Mouse (Mus musculus): ENCODE results near the gene Pqbp1. TPM values are rescaled to one million over a fixed set of nuclear protein-coding genes. Genes with fewer than 3 reads are reported as not detected.

Pqbp1 gene
- total and polyA plus RNA-seq, 3 experiments: 94.3 to 119 (median 96.6) TPM

GRCm38 (mm10) chrX:7904441-7904840 lies 5.4 kb upstream of the Pqbp1 start:
- Histone ChIP-seq H3K9ac (ENCODE audit: insufficient read depth, low read depth) (no peak overlapping the region), H3K27ac (ENCODE audit: insufficient read depth, low read depth) (no peak overlapping the region), H3K4me3 (replicated peaks in 1 of 3; ENCODE audit: low read depth in 2 of 3, low read length in 2 of 3, poor library complexity in 1 of 3) (no peak overlapping the region), H3K36me3 (replicated peaks in 1 of 2; ENCODE audit: control insufficient read depth in 1 of 2, insufficient read depth in 1 of 2, low read length in 1 of 2) (peaks cover 20 to 39% of the 10 kb centered on the region in 2 experiments), H3K9me3 (replicated peaks; ENCODE audit: low read length) (no peaks in the 10 kb centered on the region), H3K4me2 (ENCODE audit: insufficient read depth, low read depth, poor library complexity, severe bottlenecking) (no peak overlapping the region), H3K27me3 (replicated peaks) (no peaks in the 10 kb centered on the region), H3K79me2 (replicated peaks; ENCODE audit: control insufficient read depth, extremely low read depth, insufficient read depth, poor library complexity, severe bottlenecking) (no peaks in the 10 kb centered on the region), H3K4me1 (ENCODE audit: control insufficient read depth in 1 of 2, insufficient read depth in 2 of 2) (peaks cover 0 to 4% of the 10 kb centered on the region in 2 experiments; a peak in 1 of 4 replicates)
- TF ChIP-seq UBTF (IDR thresholded peaks at IDR 0.05; ENCODE audit: low read depth, low read length) (no peak), ZKSCAN1 (IDR thresholded peaks at IDR 0.05; ENCODE audit: borderline replicate concordance, low read depth, low read length) (no peak), RAD21 (IDR thresholded peaks at IDR 0.05; ENCODE audit: low read depth, low read length) (no peak), JUN (IDR thresholded peaks at IDR 0.05; ENCODE audit: insufficient read depth, low read depth, low read length) (no peak), MXI1 (IDR thresholded peaks at IDR 0.05; ENCODE audit: low read depth, low read length) (no peak), MAFK (IDR thresholded peaks at IDR 0.05; ENCODE audit: insufficient replicate concordance, low read length) (no peak), BHLHE40 (IDR thresholded peaks at IDR 0.05; ENCODE audit: low read depth, low read length) (no peak), ZMIZ1 (IDR thresholded peaks at IDR 0.05; ENCODE audit: low read depth, low read length) (no peak), MAX (IDR thresholded peaks at IDR 0.05; ENCODE audit: low read length) (no peak)
- in situ Hi-C loops (cut with MboI; ENCODE audit: low pct_ligation_motif_present, low pct_unique_long_range_greater_than_20kb, low sequenced_read_pairs): loop anchor here (25.0 kb wide), 1 partner anchor 208 kb away; no protein-coding TSS in a partner anchor
- dilution Hi-C loops (cut with MboI; ENCODE audit: extremely low pct_ligation_motif_present, extremely low pct_unique_long_range_greater_than_20kb, low sequenced_read_pairs): no loop called here
- no peak for DNase-seq (ENCODE audit: extremely low read depth)

- Histone ChIP-seq H3K4me3 (replicated peaks in 1 of 3; ENCODE audit: low read depth in 2 of 3, low read length in 2 of 3, poor library complexity in 1 of 3) (peak overlapping the region; percentile 61 to 96 (median 68)), H3K27ac (ENCODE audit: insufficient read depth, low read depth) (peak overlapping the region; percentile 76)
These were observed 858 bp downstream of the Pqbp1 start for GRCm38 (mm10) chrX:7898211-7898610.

More at GRCm38 (mm10) chrX:7898211-7898610, 858 bp downstream of the Pqbp1 start:
- Histone ChIP-seq H3K9ac (ENCODE audit: insufficient read depth, low read depth) (peak overlapping the region; percentile 70), H3K4me2 (ENCODE audit: insufficient read depth, low read depth, poor library complexity, severe bottlenecking) (peak overlapping the region; percentile 60), H3K27me3 (replicated peaks) (no peaks in the 10 kb centered on the region), H3K4me1 (ENCODE audit: control insufficient read depth in 1 of 2, insufficient read depth in 2 of 2) (peaks cover 2 to 11% of the 10 kb centered on the region in 2 experiments; a peak in 3 of 4 replicates), H3K9me3 (replicated peaks; ENCODE audit: low read length) (no peaks in the 10 kb centered on the region), H3K79me2 (replicated peaks; ENCODE audit: control insufficient read depth, extremely low read depth, insufficient read depth, poor library complexity, severe bottlenecking) (peaks cover 8% of the 10 kb centered on the region), H3K36me3 (replicated peaks in 1 of 2; ENCODE audit: control insufficient read depth in 1 of 2, insufficient read depth in 1 of 2, low read length in 1 of 2) (peaks cover 26 to 43% of the 10 kb centered on the region in 2 experiments)
- DNase-seq (ENCODE audit: extremely low read depth): no peak
- dilution Hi-C loops (cut with MboI; ENCODE audit: extremely low pct_ligation_motif_present, extremely low pct_unique_long_range_greater_than_20kb, low sequenced_read_pairs) (no loop called here), in situ Hi-C loops (cut with MboI; ENCODE audit: low pct_ligation_motif_present, low pct_unique_long_range_greater_than_20kb, low sequenced_read_pairs) (no loop called here)
- TF ChIP-seq EP300 (IDR thresholded peaks at IDR 0.05; ENCODE audit: low read length) (no peak), SMC3 (IDR thresholded peaks at IDR 0.05; ENCODE audit: low read depth, low read length) (no peak), ELF1 (IDR thresholded peaks at IDR 0.05; ENCODE audit: low read depth, low read length) (no peak), JUND (conservative IDR thresholded peaks at IDR 0.05; ENCODE audit: low read depth, low read length) (no peak), BHLHE40 (IDR thresholded peaks at IDR 0.05; ENCODE audit: low read depth, low read length) (no peak), CHD2 (IDR thresholded peaks at IDR 0.05; ENCODE audit: low read length) (no peak), ZKSCAN1 (IDR thresholded peaks at IDR 0.05; ENCODE audit: borderline replicate concordance, low read depth, low read length) (no peak), SIN3A (IDR thresholded peaks at IDR 0.05; ENCODE audit: low read length) (no peak), POLR2AphosphoS2 (IDR thresholded peaks at IDR 0.05; ENCODE audit: low read depth, low read length) (no peak), USF2 (conservative IDR thresholded peaks at IDR 0.05; ENCODE audit: low read depth, low read length) (no peak), MAFK (IDR thresholded peaks at IDR 0.05; ENCODE audit: insufficient replicate concordance, low read length) (no peak), ETS1 (conservative IDR thresholded peaks at IDR 0.05; ENCODE audit: low read depth, low read length) (no peak), MEF2A (IDR thresholded peaks at IDR 0.05; ENCODE audit: borderline replicate concordance, low read depth, low read length) (no peak), NELFE (IDR thresholded peaks at IDR 0.05; ENCODE audit: low read depth, low read length) (no peak), KAT2A (IDR thresholded peaks at IDR 0.05; ENCODE audit: insufficient replicate concordance, low read length) (no peak)

Data from CH12.LX (cell line).